Mouse (Mus musculus) inflammation-experienced regulatory T-cells, adult 16 weeks (primary cell): Measurements from ENCODE around the gene Gm45808. TPM values are rescaled to one million over a fixed set of nuclear protein-coding genes. Genes with fewer than 3 reads are reported as not detected.

ENCODE experiments used
- polyA plus RNA-seq: library from polyadenylated mRNA; unstranded; fragments of 100-300 nt; shearing (Covaris generic); gene quantifications from one replicate; pipeline ENCODE4 v1.2.1, GENCODE M21; 2017

The Gm45808 gene
- polyA plus RNA-seq, result not detected

GRCm38 (mm10) chr7:45486761-45487415 lies at the start of gene Gm45808:
Gene Gm45808, minus strand, starts transcription at chr7:45486811.

GRCm38 (mm10) chr7:45525809-45526473 lies 39.3 kb upstream of the Gm45808 start, which contains the start of the genes Ppp1r15a and Plekha4:
Gene Ppp1r15a, minus strand, starts transcription at chr7:45526268.
Gene Plekha4, plus strand, starts transcription at chr7:45526330.

GRCm38 (mm10) chr7:45509912-45510787 lies 23.5 kb upstream of the Gm45808 start, which contains the start of gene Nucb1:
Gene Nucb1, minus strand, starts transcription at chr7:45510406.

GRCm38 (mm10) chr7:45488293-45489204 lies 1.9 kb upstream of the Gm45808 start, which contains the start of gene Dhdh:
Gene Dhdh, minus strand, starts transcription at chr7:45488805.

GRCm38 (mm10) chr7:45481374-45481927 lies 5.2 kb downstream of the Gm45808 start, which contains the start of gene Tulp2:
Gene Tulp2, plus strand, starts transcription at chr7:45481877.

GRCm38 (mm10) chr7:45466283-45467089 lies 20.1 kb downstream of the Gm45808 start, which contains the start of gene Bax:
Gene Bax, minus strand, starts transcription at chr7:45466898.

GRCm38 (mm10) chr7:45459564-45460140 lies 27.0 kb downstream of the Gm45808 start, which contains the start of gene Ftl1:
Gene Ftl1, minus strand, starts transcription at chr7:45459884.

GRCm38 (mm10) chr7:45437521-45438276 lies 48.9 kb downstream of the Gm45808 start, which contains the start of gene Ruvbl2:
Gene Ruvbl2, minus strand, starts transcription at chr7:45438096.

GRCm38 (mm10) chr7:45434203-45435015 lies 52.2 kb downstream of the Gm45808 start, which contains the start of gene Gys1:
Gene Gys1, plus strand, starts transcription at chr7:45434844.

GRCm38 (mm10) chr7:45420615-45420919 lies 66.0 kb downstream of the Gm45808 start, which contains the start of gene Lhb:
Gene Lhb, plus strand, starts transcription at chr7:45420820.

Other genes starting within 250 kb of the Gm45808 start
- 675 TPM for gene Cd37, start 247.7 kb downstream of the Gm45808 start, polyA plus RNA-seq
- gene Slc6a16, start 245.7 kb downstream of the Gm45808 start, polyA plus RNA-seq, result not detected
- gene Slc6a21, start 209.3 kb downstream of the Gm45808 start, polyA plus RNA-seq, result not detected
- 22.4 TPM for gene Trpm4, start 153.0 kb downstream of the Gm45808 start, polyA plus RNA-seq
- not detected for gene Hrc, start 151.5 kb downstream of the Gm45808 start, polyA plus RNA-seq
- not detected for gene Ppfia3, start 119.8 kb downstream of the Gm45808 start, polyA plus RNA-seq
- not detected for gene Lin7b, start 116.2 kb downstream of the Gm45808 start, polyA plus RNA-seq
- gene Snrnp70, start 91.1 kb downstream of the Gm45808 start, polyA plus RNA-seq, result 227 TPM
- gene Kcna7, start 81.2 kb downstream of the Gm45808 start, polyA plus RNA-seq, result not detected
- gene Ntf5, start 73.1 kb downstream of the Gm45808 start, polyA plus RNA-seq, result 0.78 TPM
- gene Lhb, start 66.0 kb downstream of the Gm45808 start, polyA plus RNA-seq, result not detected
- 18.4 TPM for gene Gys1, start 52.0 kb downstream of the Gm45808 start, polyA plus RNA-seq
- 64.0 TPM for gene Ruvbl2, start 48.7 kb downstream of the Gm45808 start, polyA plus RNA-seq
- 2,222 TPM for gene Ftl1, start 26.9 kb downstream of the Gm45808 start, polyA plus RNA-seq
- 253 TPM for gene Bax, start 19.9 kb downstream of the Gm45808 start, polyA plus RNA-seq
- 1.0 TPM for gene Tulp2, start 4.9 kb downstream of the Gm45808 start, polyA plus RNA-seq
- gene Dhdh, start 2.0 kb upstream of the Gm45808 start, polyA plus RNA-seq, result 0.95 TPM
- 310 TPM for gene Nucb1, start 23.6 kb upstream of the Gm45808 start, polyA plus RNA-seq
- 57.1 TPM for gene Ppp1r15a, start 39.5 kb upstream of the Gm45808 start, polyA plus RNA-seq
- gene Plekha4, start 39.5 kb upstream of the Gm45808 start, polyA plus RNA-seq, result 0.71 TPM
- gene Hsd17b14, start 68.1 kb upstream of the Gm45808 start, polyA plus RNA-seq, result 1.6 TPM
- gene Bcat2, start 83.3 kb upstream of the Gm45808 start, polyA plus RNA-seq, result 68.4 TPM
- gene Fgf21, start 128.7 kb upstream of the Gm45808 start, polyA plus RNA-seq, result not detected
- gene Fut1, start 130.5 kb upstream of the Gm45808 start, polyA plus RNA-seq, result not detected
- not detected for gene Izumo1, start 135.0 kb upstream of the Gm45808 start, polyA plus RNA-seq
- gene Rasip1, start 140.7 kb upstream of the Gm45808 start, polyA plus RNA-seq, result 0.65 TPM
- 0.65 TPM for gene Mamstr, start 153.2 kb upstream of the Gm45808 start, polyA plus RNA-seq
- 0.12 TPM for gene Fut2, start 179.6 kb upstream of the Gm45808 start, polyA plus RNA-seq
- gene Ntn5, start 197.2 kb upstream of the Gm45808 start, polyA plus RNA-seq, result not detected
- 0.20 TPM for gene Sec1, start 207.6 kb upstream of the Gm45808 start, polyA plus RNA-seq
- gene Car11, start 213.0 kb upstream of the Gm45808 start, polyA plus RNA-seq, result 9.3 TPM
- gene Dbp, start 218.3 kb upstream of the Gm45808 start, polyA plus RNA-seq, result 14.7 TPM
- 1,529 TPM for gene Rpl18, start 228.6 kb upstream of the Gm45808 start, polyA plus RNA-seq
- gene Sphk2, start 231.2 kb upstream of the Gm45808 start, polyA plus RNA-seq, result 40.4 TPM
- not detected for gene Fam83e, start 234.4 kb upstream of the Gm45808 start, polyA plus RNA-seq
- not detected for gene Spaca4, start 239.0 kb upstream of the Gm45808 start, polyA plus RNA-seq